Mouse (Mus musculus): ENCODE measurements around the gene Hoxc6. TPM values are rescaled to one million over a fixed set of nuclear protein-coding genes. Genes with fewer than 3 reads are reported as not detected.

The Hoxc6 gene
- total RNA-seq, 2 experiments from 2014 or later = 0.25 TPM; not detected in 1

DNA sequence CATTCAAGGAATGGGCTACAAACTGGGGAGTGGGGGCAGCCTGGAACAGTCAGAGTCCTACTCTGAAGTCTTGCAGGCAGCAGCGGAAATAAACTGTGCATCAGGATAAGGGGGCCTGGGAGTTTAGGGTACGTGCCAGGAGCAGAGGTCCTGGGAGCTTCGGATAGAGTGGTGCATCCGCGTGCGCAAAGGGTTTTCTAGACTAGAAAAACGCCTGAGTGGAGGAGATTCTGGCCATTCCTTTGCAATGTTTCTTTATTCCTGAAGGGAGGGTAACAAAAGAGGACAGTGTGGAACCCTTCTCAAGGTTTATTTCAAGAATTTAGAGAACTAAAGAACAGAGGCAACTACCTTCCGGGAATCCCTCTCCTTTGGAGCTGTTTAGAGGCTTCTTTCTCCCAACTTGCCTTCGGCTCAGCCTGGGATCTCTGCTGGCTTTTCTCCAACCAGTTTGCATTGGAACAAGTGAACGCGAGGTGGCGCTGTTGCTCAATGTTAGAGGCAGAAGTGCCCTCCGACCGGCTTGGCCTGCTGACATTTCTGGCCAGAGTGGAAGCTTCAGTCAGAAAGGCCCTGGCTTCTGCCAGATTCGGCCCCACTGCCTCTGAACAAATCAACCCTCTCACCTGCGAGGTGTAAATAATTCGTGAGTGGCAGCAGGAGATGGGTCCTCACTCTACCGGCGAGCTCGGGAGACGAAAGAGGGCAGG lies 10.8 kb upstream of the Hoxc6 start:
- intact Hi-C loops (cut with DNase I) = loop anchor here (1.0 to 5.0 kb wide), 4 partner anchors 144 to 330 kb away; no protein-coding TSS in a partner anchor
- peak; percentile 92 to 96 for DNase-seq

DNA sequence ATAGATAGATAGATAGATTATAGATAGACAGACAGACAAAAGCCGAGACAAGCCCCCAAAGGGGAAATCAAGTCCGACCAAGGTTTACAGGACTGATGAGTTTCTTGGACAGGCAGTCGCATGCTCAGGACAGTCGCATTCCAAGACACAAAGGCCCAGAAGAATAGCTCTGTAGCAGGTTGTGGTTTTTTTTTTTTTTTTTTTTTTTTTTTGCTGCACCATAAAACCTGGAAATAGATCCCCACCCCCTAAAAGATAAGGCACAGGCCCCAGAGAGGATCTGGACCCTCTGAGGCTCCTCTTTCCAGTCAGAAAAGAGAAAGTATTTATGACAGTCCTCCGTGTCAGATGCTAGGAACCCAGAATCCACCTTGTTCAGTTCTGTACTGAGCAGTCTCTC lies 10.0 kb upstream of the Hoxc6 start:
- intact Hi-C loops (cut with DNase I) = loop anchor here (5.0 kb wide), 2 partner anchors 226 to 329 kb away; no protein-coding TSS in a partner anchor

DNA sequence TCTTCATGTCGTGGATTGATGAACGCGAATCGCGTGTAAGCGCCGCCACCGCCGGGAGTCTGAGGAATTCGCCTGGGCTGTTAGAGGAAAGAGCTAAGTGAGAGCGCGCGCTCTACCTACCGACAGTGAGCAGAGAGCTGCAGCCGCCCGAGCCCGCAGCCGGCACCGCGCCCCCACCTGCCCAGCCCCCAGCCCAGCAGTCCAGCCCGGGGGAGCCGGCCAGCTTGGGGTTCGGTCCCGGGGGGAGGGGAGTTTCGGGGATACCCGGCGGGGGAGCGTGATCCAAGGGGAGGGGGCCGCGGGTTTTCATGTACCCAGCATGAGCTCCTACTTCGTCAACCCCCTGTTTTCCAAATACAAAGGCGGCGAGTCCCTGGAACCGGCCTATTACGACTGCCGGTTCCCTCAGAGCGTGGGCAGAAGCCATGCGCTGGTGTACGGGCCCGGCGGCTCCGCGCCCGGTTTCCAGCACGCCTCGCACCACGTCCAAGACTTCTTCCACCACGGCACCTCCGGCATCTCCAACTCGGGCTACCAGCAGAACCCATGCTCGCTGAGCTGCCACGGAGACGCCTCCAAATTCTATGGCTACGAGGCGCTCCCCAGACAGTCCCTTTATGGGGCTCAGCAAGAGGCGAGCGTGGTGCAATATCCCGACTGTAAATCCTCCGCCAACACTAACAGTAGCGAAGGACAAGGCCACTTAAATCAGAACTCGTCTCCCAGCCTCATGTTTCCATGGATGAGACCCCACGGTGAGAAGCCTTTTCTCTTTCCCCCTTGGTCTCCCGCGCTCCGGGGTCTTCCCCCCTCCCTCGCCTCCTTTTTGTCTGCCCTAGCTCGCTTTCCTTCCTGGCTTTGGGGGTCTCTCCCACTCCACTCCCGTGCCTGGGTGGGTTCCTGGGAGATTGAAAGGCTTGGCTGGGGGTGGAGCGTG lies 7.3 kb upstream of the Hoxc6 start, which contains the start of gene Hoxc8:
Gene Hoxc8, plus strand, starts transcription at position 147 of the 937 bp plus-strand sequence.
- DNase-seq = no peak
- intact Hi-C loops (cut with DNase I) = no loop called here

More for the DNA sequence above, 10.0 kb upstream of the Hoxc6 start:
- no peak for DNase-seq

DNA sequence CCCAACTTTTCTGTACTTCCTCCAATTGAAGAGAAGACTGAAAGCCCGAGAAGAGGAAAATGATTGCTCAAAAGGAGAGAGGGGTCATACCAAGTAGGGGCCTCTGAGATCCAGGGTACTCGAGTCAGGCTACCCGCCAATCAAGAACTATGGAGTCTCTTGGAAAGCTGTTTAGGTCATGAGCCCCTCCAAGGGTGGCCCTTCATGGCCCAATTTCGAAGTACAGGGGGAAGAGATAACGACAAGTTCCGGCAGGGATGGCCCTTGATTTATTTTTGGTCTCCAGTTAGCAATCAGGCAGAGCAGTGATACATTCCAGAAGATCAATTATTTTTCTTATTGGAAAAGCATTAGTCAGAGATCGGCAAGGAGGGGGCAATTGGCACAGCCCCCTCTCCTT lies 6.3 kb upstream of the Hoxc6 start:
- intact Hi-C loops (cut with DNase I) = no loop called here
- DNase-seq = no peak

DNA sequence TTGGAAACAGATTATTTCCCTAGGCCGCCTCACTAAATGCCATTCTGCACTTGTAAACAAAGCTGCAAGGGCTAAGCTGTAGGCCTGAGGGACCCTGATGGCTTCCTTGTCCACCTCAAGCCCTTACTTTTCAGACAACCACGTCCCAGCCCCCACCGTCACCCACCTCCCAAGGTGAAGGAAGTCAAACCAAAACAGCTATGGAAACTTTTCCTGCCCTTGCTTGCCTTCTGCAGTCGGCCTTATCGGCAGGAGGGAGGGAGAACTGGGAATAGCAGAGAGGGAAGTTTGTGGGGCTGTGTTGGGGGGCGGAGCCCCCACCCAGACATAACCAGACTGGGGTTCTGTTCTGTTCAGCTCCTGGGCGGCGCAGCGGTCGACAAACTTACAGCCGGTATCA lies 5.9 kb upstream of the Hoxc6 start:
- intact Hi-C loops (cut with DNase I) = no loop called here
- DNase-seq = no peak

DNA sequence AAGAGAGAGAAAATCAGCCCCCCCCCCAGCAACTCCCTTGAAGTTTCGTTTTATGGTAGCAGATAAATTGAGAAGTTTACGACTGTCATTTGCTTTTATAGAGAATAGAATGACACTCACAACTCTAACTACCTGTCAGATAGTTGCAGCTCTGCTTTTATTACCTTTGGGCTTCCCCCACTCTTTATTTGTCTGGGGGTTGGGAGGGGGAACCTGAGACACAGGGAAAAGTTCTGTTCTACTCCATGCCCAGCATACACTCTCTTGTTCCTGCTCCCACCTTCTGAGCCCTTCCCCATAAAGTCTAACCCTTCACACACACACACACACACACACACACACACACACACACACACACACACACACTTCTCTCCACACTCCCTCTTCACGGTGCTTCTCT lies 5.2 kb upstream of the Hoxc6 start:
- intact Hi-C loops (cut with DNase I) = no loop called here
- DNase-seq = no peak

DNA sequence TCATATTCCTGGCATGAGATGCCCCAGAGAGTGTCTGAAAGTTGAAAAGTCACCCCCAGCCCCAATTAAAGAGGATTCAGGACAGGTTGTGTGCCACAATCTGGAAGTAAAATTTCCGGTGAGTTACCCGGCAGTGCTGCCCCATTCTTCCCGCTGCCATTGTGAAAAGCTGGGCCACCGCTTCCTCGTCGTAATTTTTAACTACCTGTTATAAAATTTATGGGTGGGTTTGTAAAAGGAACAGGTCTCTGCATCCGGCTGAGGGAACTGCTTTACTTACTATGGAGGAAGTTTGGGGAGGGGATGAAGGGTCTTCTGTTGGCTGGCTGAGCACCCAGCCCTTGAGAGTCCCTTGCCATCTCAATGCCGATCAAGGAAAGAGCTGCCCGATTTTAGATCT lies 1.5 kb upstream of the Hoxc6 start:
- intact Hi-C loops (cut with DNase I) = no loop called here
- no peak for DNase-seq

DNA sequence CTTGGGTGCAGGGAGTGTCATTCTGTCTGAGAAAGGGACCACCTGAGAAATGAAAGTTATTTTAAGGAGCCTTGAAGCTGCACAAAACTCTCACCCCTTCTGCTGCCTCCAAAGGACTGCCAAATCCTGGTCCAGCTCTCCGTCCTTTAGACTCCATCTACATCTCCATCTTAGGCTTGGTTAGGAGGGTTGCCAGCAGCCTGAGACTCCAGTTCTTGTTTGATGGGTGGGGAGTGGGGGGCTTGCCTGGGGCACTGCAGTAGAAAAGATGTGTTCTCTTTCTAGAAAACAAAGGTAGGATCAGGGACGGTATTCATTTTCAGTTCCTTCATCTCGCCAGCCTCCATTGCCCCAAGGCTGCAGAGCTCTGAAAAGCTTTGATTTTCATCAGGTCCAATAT lies 626 bp upstream of the Hoxc6 start:
- no peak for DNase-seq
- intact Hi-C loops (cut with DNase I) = no loop called here

DNA sequence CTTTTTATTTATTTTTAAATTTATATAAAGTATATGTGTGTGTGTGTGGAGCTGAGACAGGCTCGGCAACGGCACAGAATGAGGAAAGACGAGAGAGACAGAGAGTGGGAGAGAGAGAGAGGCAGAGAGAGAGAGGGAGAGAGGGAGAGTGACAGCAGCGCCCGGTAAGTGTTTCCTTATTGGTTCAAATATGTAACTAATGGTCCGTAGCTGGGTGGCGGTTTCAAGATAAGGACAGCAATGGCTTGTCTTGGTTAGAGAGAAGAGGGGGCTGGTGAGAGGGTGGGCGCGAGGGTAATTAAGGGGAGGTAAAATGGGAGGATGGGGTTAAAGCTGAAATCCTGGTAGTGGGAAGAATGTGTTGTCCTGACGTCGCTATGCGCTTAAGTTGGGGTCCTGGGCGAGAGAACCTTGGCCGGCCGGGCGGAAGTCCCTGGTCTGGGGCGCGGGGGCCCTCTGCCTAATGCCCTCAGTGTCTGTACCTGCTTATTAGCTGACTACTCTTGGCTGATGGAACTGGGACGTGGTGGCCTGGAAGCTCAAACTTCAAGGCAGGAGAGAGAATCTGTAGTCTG lies 638 bp downstream of the Hoxc6 start:
- no peak for DNase-seq
- intact Hi-C loops (cut with DNase I) = no loop called here

DNA sequence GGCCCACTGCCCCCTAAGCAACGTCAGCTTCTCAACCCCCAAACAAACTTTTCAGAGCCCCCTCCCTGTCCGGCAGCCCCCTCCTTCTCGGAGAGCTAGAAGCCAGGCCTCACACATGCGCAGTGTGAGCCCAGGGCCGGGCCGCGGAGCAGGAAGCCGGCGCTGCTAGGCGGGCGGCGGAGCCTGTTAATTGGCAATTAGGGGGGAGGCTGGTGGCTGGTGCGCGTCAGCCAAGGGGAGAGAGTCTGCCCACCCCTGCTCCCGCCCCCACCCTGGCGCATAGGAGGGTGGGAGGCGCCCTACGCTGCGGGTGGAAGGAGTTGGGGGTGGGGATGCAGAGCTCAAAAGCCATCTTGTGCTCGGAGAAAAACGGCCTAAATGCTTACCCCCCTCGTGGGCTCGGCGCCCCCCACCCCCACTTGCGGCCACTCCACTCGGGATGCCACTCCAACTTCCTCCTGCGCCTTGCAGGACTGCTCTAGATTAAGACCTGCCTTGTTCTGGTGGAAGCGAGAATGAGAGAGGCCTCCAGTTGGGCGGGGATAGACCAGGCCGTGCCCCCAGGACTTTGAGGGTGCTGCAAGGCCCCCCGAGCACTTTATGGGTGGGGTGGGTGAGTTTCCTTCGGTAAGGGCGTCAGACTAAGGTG lies 1.2 kb downstream of the Hoxc6 start:
- intact Hi-C loops (cut with DNase I) = no loop called here
- peak; percentile 56 to 67 for DNase-seq

DNA sequence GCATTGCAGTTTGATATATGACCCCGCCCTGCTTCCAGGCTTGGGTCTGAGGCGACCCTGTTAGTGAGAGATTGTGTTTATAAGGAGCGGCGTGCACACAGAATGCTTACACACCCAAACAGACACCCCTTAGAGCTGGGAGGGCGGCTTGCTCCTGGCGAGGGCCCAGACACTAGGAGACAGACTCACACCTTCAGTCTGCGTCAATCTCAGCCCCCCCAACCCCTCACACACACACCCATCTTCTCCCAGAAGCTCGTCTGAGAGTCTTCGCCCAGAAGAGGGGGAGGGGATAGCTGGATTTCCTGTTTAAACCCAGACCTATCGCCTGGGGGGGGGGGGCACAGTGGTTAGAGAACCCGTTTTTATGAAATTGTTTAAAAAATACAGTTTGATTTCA lies 1.9 kb downstream of the Hoxc6 start:
- no peak for DNase-seq
- intact Hi-C loops (cut with DNase I) = no loop called here

DNA sequence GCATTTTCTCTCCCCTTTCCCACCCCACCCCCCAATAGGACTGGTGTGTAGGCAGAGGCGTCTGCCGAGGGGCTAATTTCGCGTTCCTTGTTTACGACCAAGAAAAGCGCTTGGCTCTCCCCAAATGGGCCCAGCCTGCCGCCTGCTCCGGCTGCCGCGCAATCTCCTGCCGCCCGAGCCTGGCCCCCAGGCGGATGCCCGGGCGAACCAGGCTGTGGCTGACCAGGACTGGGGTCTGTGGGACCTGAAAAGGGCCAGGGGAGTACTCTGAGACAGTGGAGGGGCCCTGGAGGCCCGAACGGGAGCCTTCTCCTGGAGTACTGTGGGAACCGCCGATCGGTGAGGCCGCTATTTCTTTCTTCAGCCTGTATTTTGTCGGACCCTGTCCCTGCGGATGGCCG lies 2.4 kb downstream of the Hoxc6 start:
- intact Hi-C loops (cut with DNase I) = no loop called here
- DNase-seq = no peak

DNA sequence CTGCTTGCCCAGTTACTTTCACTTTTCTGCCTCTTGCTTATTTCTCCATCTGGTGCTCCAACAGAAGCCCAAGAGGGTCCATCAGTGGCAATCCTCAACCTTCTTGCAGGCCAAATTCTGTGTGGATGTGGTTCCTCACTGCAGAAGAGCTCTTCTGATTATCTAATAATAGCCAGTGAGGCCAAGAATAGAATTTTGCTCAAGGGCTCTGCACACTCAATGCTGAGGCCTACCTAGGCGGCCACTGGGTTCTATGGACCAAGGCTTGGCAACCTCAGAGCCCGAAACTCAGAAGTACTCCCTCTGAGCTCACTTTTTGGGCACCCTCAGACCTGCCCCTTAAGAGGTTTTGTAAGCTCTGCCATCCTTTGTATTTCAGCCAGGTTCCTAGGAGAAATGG lies 3.3 kb downstream of the Hoxc6 start:
- intact Hi-C loops (cut with DNase I) = no loop called here
- DNase-seq = no peak

DNA sequence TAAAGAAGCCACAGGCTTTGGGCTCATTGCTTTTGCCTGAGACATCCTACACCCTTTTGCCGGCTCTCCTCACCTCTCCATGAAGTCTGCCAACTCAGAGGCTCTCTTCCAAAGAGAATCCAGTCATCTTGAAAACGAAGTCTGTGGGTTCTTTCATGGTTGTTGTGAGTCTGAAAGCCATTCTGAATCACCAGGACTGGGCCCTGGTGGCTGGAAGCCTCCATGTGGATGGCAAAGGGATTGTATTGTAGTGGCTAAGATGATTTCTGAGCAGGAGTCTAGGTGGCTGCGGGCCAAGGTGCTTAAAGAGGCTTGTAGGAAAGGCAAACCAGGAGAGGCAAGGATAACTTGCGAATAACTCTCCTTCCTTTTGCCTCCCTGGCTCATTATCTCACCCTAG lies 4.1 kb downstream of the Hoxc6 start:
- no peak for DNase-seq
- intact Hi-C loops (cut with DNase I) = no loop called here

DNA sequence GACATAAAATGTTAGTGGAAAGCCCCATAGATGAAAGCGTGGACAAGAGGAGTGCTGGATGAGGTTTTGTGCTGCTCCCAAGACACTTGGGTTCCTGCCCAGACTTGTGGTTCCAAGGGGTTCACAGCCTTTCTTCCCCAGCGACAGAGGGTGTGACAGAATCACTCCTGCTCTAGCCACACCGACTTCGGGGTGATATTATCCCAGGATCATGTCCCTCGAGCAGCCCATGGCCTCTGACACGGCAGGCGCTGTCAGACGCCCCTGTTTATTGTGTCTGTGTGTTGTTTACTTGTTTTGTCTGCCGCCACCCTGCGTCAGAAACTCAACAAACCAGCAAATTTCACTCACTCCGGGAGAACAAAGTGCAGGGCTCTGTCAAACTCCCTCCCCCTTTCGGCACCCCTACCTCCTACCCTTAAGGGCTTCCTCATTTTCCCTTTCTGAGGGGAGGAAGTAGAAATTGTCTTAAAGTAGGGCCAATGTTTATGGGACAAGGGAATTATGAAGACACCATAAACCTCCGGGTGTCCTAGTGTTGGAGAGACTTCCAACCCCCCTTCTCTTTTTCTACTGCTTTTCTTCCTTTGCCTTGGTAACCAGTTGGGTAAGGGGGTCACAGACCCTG lies 4.9 kb downstream of the Hoxc6 start:
- no peak for DNase-seq
- intact Hi-C loops (cut with DNase I) = no loop called here

DNA sequence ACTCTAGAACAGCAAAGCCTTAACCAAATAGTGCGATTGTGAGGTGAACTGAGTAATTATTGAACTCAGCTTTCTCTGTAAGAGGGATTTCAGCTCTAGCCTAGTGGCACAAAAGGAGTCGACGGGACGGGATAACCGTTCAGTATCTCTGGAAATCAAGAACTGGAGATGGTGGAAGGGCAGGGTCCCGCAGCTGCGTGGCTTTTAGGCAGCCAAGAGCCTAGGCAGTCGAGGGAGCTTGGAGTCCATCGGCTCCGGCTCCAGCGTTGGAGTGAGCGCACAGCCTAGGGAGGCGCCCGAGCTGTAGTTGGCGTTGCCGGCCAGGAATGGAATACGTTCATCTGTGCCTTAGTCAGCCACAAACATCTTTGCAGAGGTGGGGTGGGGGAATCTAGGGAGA lies 7.3 kb downstream of the Hoxc6 start:
- DNase-seq = no peak
- intact Hi-C loops (cut with DNase I) = no loop called here

DNA sequence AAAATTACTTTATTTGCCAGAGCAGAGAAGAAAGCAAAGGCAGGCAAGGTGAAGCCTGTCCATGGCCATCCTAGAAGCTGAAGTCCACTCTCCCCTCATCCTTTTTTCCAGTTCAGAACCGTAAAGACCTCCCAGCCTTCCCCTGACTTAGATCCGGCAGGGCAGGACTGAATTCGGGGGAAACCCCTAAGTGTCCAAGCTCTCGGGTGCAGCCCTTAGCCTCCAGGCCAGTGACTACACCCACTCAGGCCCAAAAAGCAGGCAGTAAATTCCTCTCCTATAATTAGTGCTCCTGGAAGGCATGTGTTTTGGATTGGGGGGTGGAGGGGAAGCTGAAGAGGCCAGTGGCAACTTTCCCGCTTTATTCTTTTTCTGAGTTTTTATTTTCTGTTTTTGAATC lies 7.7 kb downstream of the Hoxc6 start:
- intact Hi-C loops (cut with DNase I) = no loop called here

DNA sequence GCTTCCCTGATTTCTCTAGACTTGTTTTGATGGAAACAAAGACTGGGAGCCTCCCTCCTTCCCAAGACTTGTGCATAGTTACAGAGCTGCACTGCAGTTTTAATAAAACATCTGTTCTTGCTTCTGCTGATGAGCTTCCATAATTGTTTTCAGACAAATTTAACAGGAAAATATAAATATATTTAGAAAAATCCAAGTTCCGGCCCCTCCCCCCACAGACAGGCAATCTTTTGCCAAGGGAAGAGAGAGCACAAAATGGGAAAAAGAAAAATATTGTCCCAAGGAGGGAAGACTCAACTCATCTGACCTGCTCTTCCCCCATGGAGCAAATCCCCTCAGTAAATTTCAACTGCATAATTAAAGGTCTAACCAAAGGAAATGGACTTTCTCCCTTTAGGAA lies 8.3 kb downstream of the Hoxc6 start:
- no peak for DNase-seq
- intact Hi-C loops (cut with DNase I) = no loop called here

More for the DNA sequence above, 7.7 kb downstream of the Hoxc6 start:
- no peak for DNase-seq

DNA sequence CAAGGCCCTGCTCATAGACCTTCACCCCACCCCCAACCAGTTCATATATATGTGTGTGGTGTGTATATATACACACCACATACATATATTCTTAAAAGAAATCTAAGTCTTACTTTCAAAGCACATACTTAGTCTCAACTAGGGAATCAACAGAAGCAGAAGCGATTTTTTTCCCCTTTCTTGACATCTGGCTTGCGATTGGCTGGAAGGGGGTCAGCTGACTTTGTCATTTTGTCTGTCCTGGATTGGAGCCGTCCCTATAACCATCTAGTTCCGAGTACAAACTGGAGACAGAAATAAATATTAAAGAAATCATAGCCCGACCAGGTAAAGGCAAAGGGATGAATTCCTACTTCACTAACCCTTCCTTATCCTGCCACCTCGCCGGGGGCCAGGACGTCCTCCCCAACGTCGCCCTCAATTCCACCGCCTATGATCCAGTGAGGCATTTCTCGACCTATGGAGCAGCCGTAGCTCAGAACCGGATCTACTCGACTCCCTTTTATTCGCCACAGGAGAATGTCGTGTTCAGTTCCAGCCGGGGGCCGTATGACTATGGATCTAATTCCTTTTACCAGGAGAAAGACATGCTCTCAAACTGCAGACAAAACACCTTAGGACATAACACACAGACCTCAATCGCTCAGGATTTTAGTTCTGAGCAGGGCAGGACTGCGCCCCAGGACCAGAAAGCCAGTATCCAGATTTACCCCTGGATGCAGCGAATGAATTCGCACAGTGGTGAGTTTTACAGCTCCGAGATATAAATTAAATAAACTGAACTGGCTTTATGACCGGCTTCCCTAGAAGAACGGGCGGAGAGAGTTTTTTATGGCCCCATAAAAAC lies 11.4 kb downstream of the Hoxc6 start:
- DNase-seq = no peak
- intact Hi-C loops (cut with DNase I) = loop anchor here (5.0 kb wide), 1 partner anchor 47 kb away; no protein-coding TSS in a partner anchor

All from heart, postnatal 36 days (tissue).